7 mouse cellular contexts compared by ENCODE assay signal in the genomic region with DNA sequence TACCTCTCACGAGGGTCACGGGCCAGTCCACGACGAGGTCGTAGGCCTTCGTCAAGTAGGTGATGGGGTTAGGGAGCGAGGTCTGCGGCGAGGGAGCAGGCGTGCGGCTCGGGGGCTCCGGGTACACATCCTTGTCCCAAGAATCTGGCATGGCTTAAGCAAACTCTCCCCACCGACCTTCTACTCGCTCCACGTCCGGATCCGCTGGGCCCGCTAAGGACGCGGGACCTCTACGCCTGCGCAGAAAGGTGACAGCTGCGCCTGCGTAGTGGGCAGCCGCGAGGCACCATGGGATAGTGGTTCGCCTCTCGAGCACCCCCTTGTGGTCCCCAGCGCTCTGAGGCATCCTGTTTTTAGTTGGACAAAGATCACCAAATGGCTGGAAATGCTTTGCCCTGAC. TPM values are rescaled to one million over a fixed set of nuclear protein-coding genes. Genes with fewer than 3 reads are reported as not detected.
DNase-seq lines count a peak whose midpoint lies in the region; ATAC-seq lines count a peak whose summit lies in the region.

A gene (minus strand): TSS at position 295 of the 400 bp plus-strand sequence.

- H3K4me3 ChIP-seq in intestine, embryonic 15.5 days (replicated peaks) = peak within 1 kb of the TSS; percentile 61
- H3K4me3 ChIP-seq in midbrain, embryonic 10.5 days = peak within 1 kb of the TSS; percentile 77

- H3K36me3 ChIP-seq in intestine, embryonic 15.5 days = peaks cover 14% of the 10 kb centered on the region
- H3K36me3 ChIP-seq in midbrain, embryonic 10.5 days = peaks cover 21% of the 10 kb centered on the region

- DNase-seq in adrenal gland, adult 18-20 months (ENCODE audit: low spot score in 2 of 2) = peak; percentile 98 to 99
- peak; percentile 96 for DNase-seq in embryo, embryonic 11 days
- peak; percentile 97 for DNase-seq in gastrocnemius, postnatal 36 days
- DNase-seq in left cerebral cortex, postnatal 25 days (ENCODE audit: low spot score in 2 of 2) = peak; percentile 94 to 95
- DNase-seq in midbrain, embryonic 10.5 days (ENCODE audit: low spot score) = peak; percentile 97
- DNase-seq in right cerebral cortex, postnatal 4 days = peak; percentile 99

- H3K4me2 ChIP-seq in intestine, embryonic 15.5 days (replicated peaks) = peak within 1 kb of the TSS; percentile 71

- WGBS in intestine, embryonic 15.5 days = under 1% methylated on average over 30 of the region's 30 CpGs
- WGBS in midbrain, embryonic 10.5 days = under 1% methylated on average over 30 of the region's 30 CpGs

- intact Hi-C loops in gastrocnemius, postnatal 36 days (cut with DNase I) = no loop called here
- intact Hi-C loops in left cerebral cortex, postnatal 25 days (cut with DNase I) = no loop called here

- H3K27ac ChIP-seq in intestine, embryonic 15.5 days = peak within 1 kb of the TSS; percentile 72
- peak within 1 kb of the TSS; percentile 86 for H3K27ac ChIP-seq in midbrain, embryonic 10.5 days (replicated peaks)

- H3K9me3 ChIP-seq in intestine, embryonic 15.5 days = no peaks in the 10 kb centered on the region
- no peaks in the 10 kb centered on the region for H3K9me3 ChIP-seq in midbrain, embryonic 10.5 days (replicated peaks)

- H3K4me1 ChIP-seq in intestine, embryonic 15.5 days (replicated peaks) = peaks cover 23% of the 10 kb centered on the region
- peaks cover 35% of the 10 kb centered on the region for H3K4me1 ChIP-seq in midbrain, embryonic 10.5 days

- H3K9ac ChIP-seq in intestine, embryonic 15.5 days = peak within 1 kb of the TSS; percentile 80

- peak; percentile 79 for ATAC-seq in intestine, embryonic 15.5 days

- H3K27me3 ChIP-seq in intestine, embryonic 15.5 days (replicated peaks) = no peaks in the 10 kb centered on the region
- H3K27me3 ChIP-seq in midbrain, embryonic 10.5 days (ENCODE audit: low read depth, poor library complexity, severe bottlenecking) = no peaks in the 10 kb centered on the region

RNA-seq across cellular contexts. Expression of the gene that starts here (rescaled TPM):
- total RNA-seq in adrenal gland, adult 18-20 months (2021) = 100 to 1,000 TPM; 239 to 321 TPM
- 100 to 1,000 TPM; 420 to 464 TPM for total RNA-seq in gastrocnemius, postnatal 36 days (2021)
- 303 and 319 TPM in 2 replicates for polyA plus RNA-seq in intestine, embryonic 15.5 days (2015; fragmentation: Nextera tagmentation; extraction: Ambion mirVana)
- 100 to 1,000 TPM; 196 to 198 TPM for total RNA-seq in left cerebral cortex, postnatal 25 days (2021)
- 206 and 214 TPM in 2 replicates for polyA plus RNA-seq in midbrain, embryonic 10.5 days (2016; fragmentation: Nextera tagmentation; extraction: Ambion mirVana)

Comparison
In these comparisons a context has a peak if more than half of its experiments do, and no peak if none do; other contexts are left out.
1. Peak in every context shown above with its lines: DNase-seq, ATAC-seq, H3K4me3 ChIP-seq and H3K27ac ChIP-seq.